Mouse (Mus musculus): ENCODE results near the gene Iqgap1. TPM values are rescaled to one million over a fixed set of nuclear protein-coding genes. Genes with fewer than 3 reads are reported as not detected.

Iqgap1 gene
- polyA plus RNA-seq, 1 experiment: 2.2 TPM

DNA sequence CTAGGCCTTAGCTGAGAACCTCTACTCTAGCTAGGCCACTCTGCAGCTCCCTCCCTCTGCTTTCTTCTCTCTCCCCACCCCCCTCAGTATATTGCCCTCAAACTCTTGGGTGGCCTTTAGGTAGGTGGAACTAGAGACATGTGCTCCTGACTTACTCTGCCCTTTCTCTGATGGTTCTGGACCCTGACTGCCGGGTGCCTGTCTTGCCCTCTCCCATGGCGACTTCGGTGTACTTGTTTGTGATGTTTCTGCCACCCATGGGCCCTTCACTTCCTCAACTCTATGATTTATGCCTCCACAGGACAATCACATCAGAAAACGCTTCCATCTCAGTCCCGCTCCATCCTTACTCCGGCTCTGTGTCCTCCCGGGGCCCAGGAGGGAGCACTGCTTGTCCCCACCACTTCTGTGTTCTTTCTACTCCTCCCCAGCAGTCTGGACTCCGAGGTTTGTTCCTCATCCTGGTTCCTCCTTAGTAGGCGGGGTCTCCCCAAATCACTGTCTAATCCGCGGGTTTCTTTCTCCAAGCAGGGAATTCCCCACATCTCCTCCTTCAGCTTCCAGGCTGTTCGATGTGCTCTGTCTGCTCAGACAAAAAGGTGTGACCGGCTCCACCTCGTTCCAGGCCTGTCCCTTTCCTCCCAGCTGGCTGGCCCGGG, 20.0 kb upstream of the Iqgap1 start:
- peaks cover 9% of the 10 kb centered on the region; the same call in 1 of the 2 replicates for H3K4me1 ChIP-seq
- no peak for TF ChIP-seq FLI1 (IDR thresholded peaks at IDR 0.05; ENCODE audit: low read length)
- TF ChIP-seq GATA1 (IDR thresholded peaks at IDR 0.05; ENCODE audit: borderline replicate concordance, low read length): no peak
- H3K4me3 ChIP-seq (replicated peaks): no peak overlapping the region
- peaks cover 17% of the 10 kb centered on the region for H3K27me3 ChIP-seq (replicated peaks)
- H3K9me3 ChIP-seq: peaks cover 4% of the 10 kb centered on the region; the same call in 1 of the 2 replicates
- H3K36me3 ChIP-seq (replicated peaks; ENCODE audit: low read length): no peaks in the 10 kb centered on the region

DNA sequence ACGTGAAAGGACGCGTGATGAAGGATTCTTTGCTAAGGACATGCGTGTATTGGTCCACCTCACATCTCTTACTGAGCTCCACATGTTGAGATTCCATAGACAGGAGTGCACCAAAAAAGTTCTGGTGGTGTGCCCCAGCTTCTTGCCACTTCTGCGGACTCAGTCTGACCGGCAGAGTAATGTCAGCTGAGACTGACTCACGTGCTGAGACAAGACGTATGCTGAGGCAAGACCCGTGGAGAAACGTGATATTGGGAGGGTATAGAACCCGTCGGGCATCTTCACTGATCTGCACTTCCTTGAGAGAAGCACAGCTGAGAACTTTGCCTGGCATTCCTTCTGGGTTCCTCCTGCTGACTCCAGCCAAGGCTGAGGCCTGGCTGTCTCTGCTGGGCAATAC, 18.9 kb upstream of the Iqgap1 start:
- Histone ChIP-seq H3K4me3 (replicated peaks) (no peak overlapping the region), H3K27me3 (replicated peaks) (peaks cover 17% of the 10 kb centered on the region), H3K4me1 (peaks cover 6% of the 10 kb centered on the region; the same call in 1 of the 2 replicates), H3K36me3 (replicated peaks; ENCODE audit: low read length) (no peaks in the 10 kb centered on the region), H3K9me3 (peaks cover 4% of the 10 kb centered on the region; the same call in 1 of the 2 replicates)
- TF ChIP-seq GATA1 (IDR thresholded peaks at IDR 0.05; ENCODE audit: borderline replicate concordance, low read length) (no peak), FLI1 (IDR thresholded peaks at IDR 0.05; ENCODE audit: low read length) (no peak)

DNA sequence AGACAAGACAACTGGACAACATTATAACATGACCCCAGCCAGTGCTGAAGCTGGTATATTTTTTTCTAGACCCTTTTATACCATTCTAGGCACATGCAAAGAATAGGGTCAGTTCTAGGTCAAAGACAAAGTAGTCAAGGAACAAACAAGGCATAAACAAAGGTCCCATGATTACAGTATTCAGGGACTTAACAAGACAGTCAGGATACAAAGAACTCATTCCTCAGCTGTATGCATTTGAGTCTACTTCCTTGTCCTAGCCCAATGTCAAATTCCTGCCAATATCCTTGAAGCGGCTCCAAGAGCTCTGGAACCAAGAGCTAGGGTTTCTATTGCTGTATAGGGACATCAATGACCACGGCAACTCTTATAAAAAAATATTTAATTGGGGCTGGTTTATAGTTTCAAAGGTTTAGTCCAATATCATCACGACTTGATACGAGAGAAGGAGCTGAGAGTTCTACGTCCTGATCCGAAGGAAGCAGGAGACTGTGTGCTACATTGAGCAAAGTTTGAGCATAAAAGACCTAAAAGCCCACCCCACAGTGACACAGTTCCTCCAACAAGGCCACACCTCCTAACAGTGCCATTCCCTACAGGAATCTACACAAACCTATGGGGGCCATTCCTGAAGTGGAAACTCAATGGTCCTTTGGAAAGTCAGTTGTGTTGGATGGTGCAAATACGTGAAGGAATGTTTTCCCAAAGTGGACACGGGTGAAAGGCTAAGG, 18.3 kb upstream of the Iqgap1 start:
- no peaks in the 10 kb centered on the region for H3K4me1 ChIP-seq
- no peak overlapping the region for H3K4me3 ChIP-seq (replicated peaks)
- TF ChIP-seq FLI1 (IDR thresholded peaks at IDR 0.05; ENCODE audit: low read length) (no peak), GATA1 (IDR thresholded peaks at IDR 0.05; ENCODE audit: borderline replicate concordance, low read length) (no peak)
- peaks cover 4% of the 10 kb centered on the region; the same call in 1 of the 2 replicates for H3K9me3 ChIP-seq
- peaks cover 17% of the 10 kb centered on the region for H3K27me3 ChIP-seq (replicated peaks)
- H3K36me3 ChIP-seq (replicated peaks; ENCODE audit: low read length): no peaks in the 10 kb centered on the region

DNA sequence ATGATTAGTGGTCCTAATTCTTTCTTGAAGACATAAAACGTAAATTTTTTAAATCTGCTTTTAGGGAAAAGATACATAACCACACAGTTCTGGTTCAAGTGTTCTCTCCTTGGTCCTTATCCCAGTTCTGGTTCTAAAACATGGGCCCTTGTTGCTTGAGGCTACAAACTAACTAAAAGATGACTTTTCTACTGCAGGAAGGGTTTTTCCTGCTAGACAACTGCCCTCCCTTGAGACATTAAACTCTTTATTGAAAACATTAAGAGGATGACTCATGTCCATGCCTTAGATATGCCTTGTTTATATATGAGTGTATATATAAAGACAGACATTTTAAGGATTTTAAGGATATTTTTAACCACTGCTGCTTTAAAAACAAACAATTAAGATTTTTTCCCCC, 17.4 kb upstream of the Iqgap1 start:
- no peak overlapping the region for H3K4me3 ChIP-seq (replicated peaks)
- no peaks in the 10 kb centered on the region for H3K36me3 ChIP-seq (replicated peaks; ENCODE audit: low read length)
- no peak for TF ChIP-seq GATA1 (IDR thresholded peaks at IDR 0.05; ENCODE audit: borderline replicate concordance, low read length)
- no peak for TF ChIP-seq FLI1 (IDR thresholded peaks at IDR 0.05; ENCODE audit: low read length)
- peaks cover 3% of the 10 kb centered on the region for H3K4me1 ChIP-seq
- peaks cover 4% of the 10 kb centered on the region; the same call in 1 of the 2 replicates for H3K9me3 ChIP-seq
- peaks cover 15% of the 10 kb centered on the region for H3K27me3 ChIP-seq (replicated peaks)

DNA sequence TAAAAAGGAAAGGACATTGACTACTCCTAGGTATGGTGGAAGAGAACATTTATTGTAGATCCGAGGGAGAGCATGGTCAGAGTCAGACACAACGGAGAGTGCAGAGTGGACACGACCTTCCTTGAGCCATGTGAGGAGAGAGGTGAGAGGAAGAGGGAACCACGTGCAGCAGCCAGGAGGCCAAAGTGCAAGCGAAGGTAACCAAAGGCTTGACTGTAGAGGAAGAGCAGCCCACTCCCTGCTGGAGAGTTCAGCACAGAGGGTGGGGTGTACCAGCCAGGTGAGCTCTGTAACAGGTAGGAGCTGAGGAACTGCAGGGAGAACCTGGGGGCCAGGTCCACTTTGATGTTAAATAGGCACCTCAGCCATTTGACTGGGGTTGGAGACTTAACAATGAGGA, 16.4 kb upstream of the Iqgap1 start:
- TF ChIP-seq GATA1 (IDR thresholded peaks at IDR 0.05; ENCODE audit: borderline replicate concordance, low read length): no peak
- no peak for TF ChIP-seq FLI1 (IDR thresholded peaks at IDR 0.05; ENCODE audit: low read length)
- Histone ChIP-seq H3K36me3 (replicated peaks; ENCODE audit: low read length) (no peaks in the 10 kb centered on the region), H3K9me3 (peaks cover 4% of the 10 kb centered on the region; the same call in 1 of the 2 replicates), H3K4me1 (peaks cover 9% of the 10 kb centered on the region), H3K27me3 (replicated peaks) (peaks cover 12% of the 10 kb centered on the region), H3K4me3 (replicated peaks) (no peak overlapping the region)

DNA sequence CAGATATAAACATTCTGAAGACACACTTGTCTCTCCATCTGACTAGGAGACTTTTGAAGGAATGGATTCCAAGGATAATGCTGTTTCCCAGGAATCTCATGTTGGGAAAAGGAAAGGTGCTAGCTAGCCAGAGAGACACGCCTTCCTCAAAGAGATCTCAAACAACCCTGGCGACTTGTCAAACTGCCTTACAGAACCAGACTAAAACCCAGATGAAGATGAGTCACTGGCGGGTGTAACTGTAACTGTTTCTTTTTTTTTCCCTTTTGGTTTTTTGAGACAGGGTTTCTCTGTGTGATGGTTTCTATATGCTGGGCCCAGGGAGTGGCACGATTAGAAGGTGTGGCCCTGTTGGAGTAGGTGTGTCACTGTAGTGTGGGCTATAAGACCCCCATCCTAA, 15.2 kb upstream of the Iqgap1 start:
- Histone ChIP-seq H3K4me3 (replicated peaks) (no peak overlapping the region), H3K27me3 (replicated peaks) (peaks cover 6% of the 10 kb centered on the region), H3K36me3 (replicated peaks; ENCODE audit: low read length) (no peaks in the 10 kb centered on the region), H3K4me1 (peaks cover 10% of the 10 kb centered on the region), H3K9me3 (peaks cover 4% of the 10 kb centered on the region; the same call in 1 of the 2 replicates)
- no peak for TF ChIP-seq FLI1 (IDR thresholded peaks at IDR 0.05; ENCODE audit: low read length)
- no peak for TF ChIP-seq GATA1 (IDR thresholded peaks at IDR 0.05; ENCODE audit: borderline replicate concordance, low read length)

DNA sequence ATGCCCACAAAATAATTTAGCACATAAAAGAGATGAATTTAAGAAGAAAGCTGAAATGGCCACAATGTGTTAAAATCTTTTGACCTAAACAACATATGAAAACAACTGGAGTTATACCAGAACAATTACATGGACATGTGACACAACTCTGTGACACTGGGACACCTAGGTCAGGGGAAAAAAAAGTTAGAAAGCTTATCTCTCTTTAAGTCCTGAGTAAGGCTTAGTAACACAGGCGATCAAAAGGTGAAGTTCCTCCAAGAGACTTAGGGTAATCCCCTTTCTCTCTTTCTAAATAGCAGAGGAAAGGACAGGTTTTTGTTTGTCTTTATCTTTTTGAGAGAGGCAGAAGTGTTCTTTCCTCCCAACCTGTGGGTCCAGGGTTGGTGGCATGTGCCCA, 14.5 kb upstream of the Iqgap1 start:
- H3K27me3 ChIP-seq (replicated peaks): peaks cover 3% of the 10 kb centered on the region
- H3K4me3 ChIP-seq (replicated peaks): no peak overlapping the region
- no peaks in the 10 kb centered on the region for H3K36me3 ChIP-seq (replicated peaks; ENCODE audit: low read length)
- no peak for TF ChIP-seq GATA1 (IDR thresholded peaks at IDR 0.05; ENCODE audit: borderline replicate concordance, low read length)
- no peak for TF ChIP-seq FLI1 (IDR thresholded peaks at IDR 0.05; ENCODE audit: low read length)
- peaks cover 4% of the 10 kb centered on the region; the same call in 1 of the 2 replicates for H3K9me3 ChIP-seq
- peaks cover 17% of the 10 kb centered on the region for H3K4me1 ChIP-seq

DNA sequence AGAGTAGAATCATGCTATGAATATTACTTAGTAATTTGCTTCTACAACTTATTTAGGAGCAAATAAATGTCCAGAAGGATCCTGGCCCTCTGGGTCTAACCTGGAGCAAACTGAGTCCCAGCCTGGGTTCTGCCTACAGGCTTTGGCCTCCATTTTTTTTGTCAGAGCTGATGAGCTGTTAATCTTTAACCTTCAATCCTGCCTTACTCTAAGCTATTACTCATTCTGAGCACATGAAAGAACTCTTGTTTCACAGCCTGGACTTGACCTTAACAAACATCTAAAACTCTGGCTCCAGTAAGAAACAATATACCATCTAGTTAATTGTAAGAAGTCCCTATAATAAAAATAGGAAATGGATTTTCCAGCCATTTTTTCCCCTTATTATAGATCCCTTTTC, 14.0 kb upstream of the Iqgap1 start:
- peaks cover 19% of the 10 kb centered on the region for H3K4me1 ChIP-seq
- H3K36me3 ChIP-seq (replicated peaks; ENCODE audit: low read length): no peaks in the 10 kb centered on the region
- H3K4me3 ChIP-seq (replicated peaks): no peak overlapping the region
- H3K9me3 ChIP-seq: peaks cover 4% of the 10 kb centered on the region; the same call in 1 of the 2 replicates
- TF ChIP-seq FLI1 (IDR thresholded peaks at IDR 0.05; ENCODE audit: low read length): no peak
- no peak for TF ChIP-seq GATA1 (IDR thresholded peaks at IDR 0.05; ENCODE audit: borderline replicate concordance, low read length)
- peaks cover 2% of the 10 kb centered on the region for H3K27me3 ChIP-seq (replicated peaks)

DNA sequence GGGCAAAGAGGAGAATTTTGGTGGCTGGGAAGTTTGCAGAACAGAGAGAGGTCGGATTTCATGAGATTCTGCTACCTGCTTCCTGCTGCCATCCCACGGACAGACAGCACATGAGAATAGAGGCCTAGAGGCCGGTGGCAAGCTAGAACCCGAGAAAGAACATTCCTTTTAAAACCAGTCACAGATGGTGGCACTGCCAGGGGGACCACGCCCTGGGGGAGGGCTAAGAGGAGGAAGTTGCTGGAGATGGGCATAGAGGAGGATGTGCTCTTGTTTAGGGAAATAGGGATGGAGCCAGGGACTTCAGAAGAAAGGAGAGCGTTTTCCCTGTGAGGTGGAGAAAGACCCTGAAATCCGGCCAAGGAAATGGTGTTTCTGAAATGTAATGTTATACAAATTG, 12.5 kb upstream of the Iqgap1 start:
- H3K4me3 ChIP-seq (replicated peaks): no peak overlapping the region
- no peaks in the 10 kb centered on the region for H3K9me3 ChIP-seq
- no peaks in the 10 kb centered on the region for H3K36me3 ChIP-seq (replicated peaks; ENCODE audit: low read length)
- H3K4me1 ChIP-seq: peaks cover 23% of the 10 kb centered on the region
- TF ChIP-seq GATA1 (IDR thresholded peaks at IDR 0.05; ENCODE audit: borderline replicate concordance, low read length) (no peak), FLI1 (IDR thresholded peaks at IDR 0.05; ENCODE audit: low read length) (no peak)
- H3K27me3 ChIP-seq (replicated peaks): peaks cover 2% of the 10 kb centered on the region

DNA sequence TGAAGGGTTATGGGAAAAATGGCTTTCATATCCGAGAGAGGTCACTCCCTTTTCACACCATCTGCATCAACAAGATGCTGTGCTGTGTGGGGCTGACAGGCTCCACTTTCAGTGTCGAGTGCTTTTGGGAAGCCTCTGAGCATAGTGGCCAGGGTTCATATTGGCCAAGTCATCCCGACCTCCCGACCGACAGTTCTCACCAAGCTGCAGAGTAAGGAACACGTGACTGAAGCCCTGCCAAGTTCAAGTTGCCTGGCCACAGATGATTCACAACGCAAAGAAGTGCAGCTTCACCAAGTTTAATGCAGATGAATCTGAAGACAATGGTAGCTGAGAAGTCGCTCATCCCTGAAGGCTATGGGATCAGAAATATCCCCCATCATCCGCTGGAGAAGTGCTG, 12.0 kb upstream of the Iqgap1 start:
- H3K4me3 ChIP-seq (replicated peaks): no peak overlapping the region
- H3K27me3 ChIP-seq (replicated peaks): peaks cover 2% of the 10 kb centered on the region
- H3K9me3 ChIP-seq: no peaks in the 10 kb centered on the region
- H3K4me1 ChIP-seq: peaks cover 27% of the 10 kb centered on the region
- H3K36me3 ChIP-seq (replicated peaks; ENCODE audit: low read length): no peaks in the 10 kb centered on the region
- TF ChIP-seq GATA1 (IDR thresholded peaks at IDR 0.05; ENCODE audit: borderline replicate concordance, low read length) (no peak), FLI1 (IDR thresholded peaks at IDR 0.05; ENCODE audit: low read length) (no peak)
